Mouse (Mus musculus) liver, embryonic 15.5 days (tissue): Measurements from ENCODE around the gene Grin2b. TPM values are rescaled to one million over a fixed set of nuclear protein-coding genes. Genes with fewer than 3 reads are reported as not detected.

ENCODE experiments used
- ATAC-seq: fragments of 200-750 bp; cut with Nextera tagmentation; 2 replicates; pipeline ENCODE4 v1.8.0; 2017; ENCODE audit warnings: moderate number of reproducible peaks, mild to moderate bottlenecking, moderate library complexity; ENCODE audit not compliant: insufficient read depth
- H3K27ac ChIP-seq: fragments of 300-500 bp; sonication (generic); replicated peaks from 2 replicates; pipeline ENCODE4 v1.5.1; 2015; ENCODE audit warnings: mild to moderate bottlenecking, inconsistent platforms
- H3K27me3 ChIP-seq: fragments of 300-500 bp; sonication (generic); 2 replicates; pipeline ENCODE4 v1.6.1; 2015; ENCODE audit warnings: mild to moderate bottlenecking, inconsistent platforms
- H3K36me3 ChIP-seq: fragments of 300-500 bp; sonication (generic); replicated peaks from 2 replicates; pipeline ENCODE4 v1.6.1; 2015; ENCODE audit warnings: moderate library complexity, mild to moderate bottlenecking, inconsistent platforms
- H3K4me1 ChIP-seq: fragments of 300-500 bp; sonication (generic); replicated peaks from 2 replicates; pipeline ENCODE4 v1.6.1; 2015; ENCODE audit warnings: inconsistent platforms
- H3K4me2 ChIP-seq: fragments of 300-500 bp; sonication (generic); 2 replicates; pipeline ENCODE4 v1.6.1; 2015; ENCODE audit warnings: moderate library complexity, mild to moderate bottlenecking, inconsistent platforms
- H3K4me3 ChIP-seq: fragments of 300-500 bp; sonication (generic); replicated peaks from 2 replicates; pipeline ENCODE4 v1.5.1; 2015; ENCODE audit warnings: mild to moderate bottlenecking, inconsistent platforms
- H3K9ac ChIP-seq: fragments of 300-500 bp; sonication (generic); 2 replicates; pipeline ENCODE4 v1.6.1; 2015; ENCODE audit warnings: moderate library complexity, mild to moderate bottlenecking, inconsistent platforms
- H3K9me3 ChIP-seq: fragments of 300-500 bp; sonication (generic); replicated peaks from 2 replicates; pipeline ENCODE4 v1.6.1; 2016; ENCODE audit warnings: inconsistent platforms
- WGBS: fragments of 180-500 bp; shearing (Covaris S2); methylation state at CpG from one replicate; pipeline ENCODE4 v1.1.7; 2015; ENCODE audit warnings: mixed read lengths; ENCODE audit not compliant: insufficient replicate concordance; 5-methylcytosine and 5-hydroxymethylcytosine counted together
- polyA plus RNA-seq: library from polyadenylated mRNA; unstranded; fragments of >200 nt; fragmentation: Nextera tagmentation; extraction: Ambion mirVana; gene quantifications from 2 replicates; pipeline ENCODE4 v1.2.1, GENCODE M21; 2015

Grin2b gene
- polyA plus RNA-seq, 1 experiment from 2014 or later: not detected

- no peaks in the 10 kb centered on the region for H3K4me1 ChIP-seq
- H3K27me3 ChIP-seq: no peaks in the 10 kb centered on the region
- 59% methylated on average over 13 of the region's 13 CpGs for WGBS
- H3K36me3 ChIP-seq: no peaks in the 10 kb centered on the region
- no peak overlapping the region for H3K9ac ChIP-seq
- H3K27ac ChIP-seq: no peak overlapping the region
- no peak overlapping the region for H3K4me3 ChIP-seq
- ATAC-seq: no peak
- H3K4me2 ChIP-seq: no peak overlapping the region
- H3K9me3 ChIP-seq: no peaks in the 10 kb centered on the region
Observed at GRCm38 (mm10) chr6:135798202-135798992, 374.9 kb downstream of the Grin2b start.

- no peak for ATAC-seq
- 60% methylated on average over 10 of the region's 10 CpGs for WGBS
- Histone ChIP-seq H3K4me2 (no peak overlapping the region), H3K9me3 (no peaks in the 10 kb centered on the region), H3K36me3 (no peaks in the 10 kb centered on the region), H3K27ac (no peak overlapping the region), H3K9ac (no peak overlapping the region), H3K4me3 (no peak overlapping the region), H3K27me3 (no peaks in the 10 kb centered on the region), H3K4me1 (no peaks in the 10 kb centered on the region)
Observed at GRCm38 (mm10) chr6:135797371-135798033, 375.8 kb downstream of the Grin2b start.

DNA sequence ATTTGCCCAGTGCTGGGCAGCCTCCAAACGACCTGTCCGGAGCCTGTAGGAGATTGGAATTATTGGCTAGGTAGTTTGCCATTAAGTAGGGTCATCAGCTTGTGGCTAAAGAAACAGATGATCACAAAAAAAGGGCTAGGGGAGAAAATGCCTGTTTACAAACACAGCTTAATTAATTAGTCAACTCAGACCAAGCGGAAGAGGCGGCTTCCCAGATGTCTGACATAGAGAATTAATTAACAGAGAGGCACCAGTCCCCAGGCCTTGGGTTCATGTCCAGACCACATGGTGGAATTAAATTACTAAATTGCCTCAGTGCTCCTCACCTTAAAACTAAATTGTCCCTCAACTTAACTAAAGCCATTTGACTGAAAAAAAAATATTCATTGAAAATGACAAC lies 376.4 kb downstream of the Grin2b start:
- Histone ChIP-seq H3K36me3 (no peaks in the 10 kb centered on the region), H3K4me1 (no peaks in the 10 kb centered on the region), H3K27me3 (no peaks in the 10 kb centered on the region), H3K4me3 (no peak overlapping the region), H3K9me3 (no peaks in the 10 kb centered on the region), H3K27ac (no peak overlapping the region), H3K9ac (no peak overlapping the region), H3K4me2 (no peak overlapping the region)
- 64% methylated on average over 4 of the region's 4 CpGs for WGBS
- no peak for ATAC-seq

DNA sequence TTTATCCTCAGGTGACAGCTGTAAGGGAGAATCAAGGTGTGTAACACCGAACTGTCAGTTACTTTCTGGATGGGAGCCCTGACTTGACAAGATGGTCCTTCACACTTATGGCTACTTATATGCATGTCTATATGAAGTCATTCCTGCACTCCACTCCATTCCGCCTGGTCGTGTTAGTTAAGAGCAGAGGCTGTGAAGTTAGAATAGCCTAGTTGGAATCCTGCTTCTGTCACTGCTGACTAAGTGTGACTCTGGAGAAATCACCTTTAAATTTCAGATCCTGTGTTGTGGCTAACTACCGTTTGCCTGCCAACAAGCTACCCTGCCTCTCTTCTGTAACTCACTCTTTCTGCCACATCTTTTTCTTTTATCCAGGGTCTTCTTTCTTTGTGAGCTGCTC lies 381.9 kb downstream of the Grin2b start:
- no peaks in the 10 kb centered on the region for H3K27me3 ChIP-seq
- H3K9me3 ChIP-seq: no peaks in the 10 kb centered on the region
- no peak for ATAC-seq
- H3K4me3 ChIP-seq: no peak overlapping the region
- no peak overlapping the region for H3K9ac ChIP-seq
- H3K36me3 ChIP-seq: no peaks in the 10 kb centered on the region
- no peaks in the 10 kb centered on the region for H3K4me1 ChIP-seq
- 61% methylated on average over 4 of the region's 4 CpGs for WGBS
- no peak overlapping the region for H3K4me2 ChIP-seq
- H3K27ac ChIP-seq: no peak overlapping the region

DNA sequence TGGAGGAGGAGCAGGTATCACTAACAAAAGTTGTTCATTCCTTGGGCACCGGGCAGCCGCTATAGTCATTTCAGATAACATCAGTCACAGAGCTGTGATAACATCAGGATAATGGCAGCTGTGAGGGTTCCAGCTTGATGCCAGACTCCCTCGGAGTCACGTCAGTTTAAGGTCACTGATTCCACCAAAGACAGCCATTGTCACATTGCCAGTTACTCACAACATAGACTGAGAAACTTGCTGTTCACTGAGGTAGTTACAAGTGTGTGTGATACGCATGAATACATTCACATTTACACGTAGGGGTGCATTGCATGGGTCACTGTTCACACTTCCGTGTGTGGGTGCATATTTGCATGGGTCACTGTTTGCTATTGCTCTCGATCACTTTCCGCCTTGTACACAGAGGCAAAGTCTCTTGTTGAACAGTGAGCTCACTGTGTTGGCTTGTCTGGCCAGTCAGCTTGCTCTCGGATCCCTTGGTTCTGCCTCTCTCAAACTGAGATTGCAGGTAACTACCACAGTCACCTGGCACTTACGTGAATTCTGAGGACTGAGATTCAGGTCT lies 383.6 kb downstream of the Grin2b start:
- H3K27me3 ChIP-seq: no peaks in the 10 kb centered on the region
- no peaks in the 10 kb centered on the region for H3K9me3 ChIP-seq
- no peak overlapping the region for H3K4me3 ChIP-seq
- no peak overlapping the region for H3K27ac ChIP-seq
- WGBS: 68% methylated on average over 11 of the region's 11 CpGs
- no peaks in the 10 kb centered on the region for H3K36me3 ChIP-seq
- H3K4me2 ChIP-seq: no peak overlapping the region
- no peak overlapping the region for H3K9ac ChIP-seq
- no peak for ATAC-seq
- no peaks in the 10 kb centered on the region for H3K4me1 ChIP-seq

GRCm38 (mm10) chr6:135774670-135775069 lies 398.6 kb downstream of the Grin2b start:
- Histone ChIP-seq H3K27ac (no peak overlapping the region), H3K4me2 (no peak overlapping the region), H3K36me3 (no peaks in the 10 kb centered on the region), H3K4me1 (no peaks in the 10 kb centered on the region), H3K4me3 (no peak overlapping the region), H3K9ac (no peak overlapping the region), H3K27me3 (no peaks in the 10 kb centered on the region), H3K9me3 (no peaks in the 10 kb centered on the region)
- ATAC-seq: no peak
- WGBS: 47% methylated on average over 2 of the region's 2 CpGs

- Histone ChIP-seq H3K27ac (no peak overlapping the region), H3K9me3 (no peaks in the 10 kb centered on the region), H3K4me1 (no peaks in the 10 kb centered on the region), H3K4me3 (no peak overlapping the region), H3K4me2 (no peak overlapping the region), H3K9ac (no peak overlapping the region), H3K27me3 (no peaks in the 10 kb centered on the region), H3K36me3 (no peaks in the 10 kb centered on the region)
- no peak for ATAC-seq
- WGBS: 60% methylated on average over 8 of the region's 8 CpGs
Observed at GRCm38 (mm10) chr6:135767572-135767971, 405.7 kb downstream of the Grin2b start.

DNA sequence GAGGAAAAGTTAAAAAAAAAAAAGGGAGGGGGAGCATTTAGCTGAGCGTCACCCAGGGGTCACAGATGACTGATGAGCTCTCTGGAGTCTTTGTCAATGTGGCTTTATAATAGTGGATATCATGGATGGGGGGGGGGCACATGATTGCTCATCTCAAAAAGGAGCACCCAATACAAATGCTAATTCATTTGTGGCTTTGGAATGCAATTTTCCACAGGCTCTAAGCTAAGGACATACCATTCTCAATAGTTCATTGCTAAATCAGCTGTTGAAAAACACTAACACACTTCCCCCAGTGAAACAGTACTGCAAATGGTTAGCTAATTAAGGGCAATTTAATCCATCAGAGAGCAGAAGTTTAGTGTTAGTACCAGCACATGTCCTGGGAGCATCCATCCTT lies 414.6 kb downstream of the Grin2b start:
- H3K36me3 ChIP-seq: no peaks in the 10 kb centered on the region
- H3K4me2 ChIP-seq: no peak overlapping the region
- no peaks in the 10 kb centered on the region for H3K9me3 ChIP-seq
- 55% methylated on average over 1 of the region's 1 CpGs for WGBS
- no peaks in the 10 kb centered on the region for H3K4me1 ChIP-seq
- H3K4me3 ChIP-seq: no peak overlapping the region
- no peak for ATAC-seq
- H3K27ac ChIP-seq: no peak overlapping the region
- no peak overlapping the region for H3K9ac ChIP-seq
- no peaks in the 10 kb centered on the region for H3K27me3 ChIP-seq

- no peaks in the 10 kb centered on the region for H3K9me3 ChIP-seq
- H3K27ac ChIP-seq: no peak overlapping the region
- H3K4me2 ChIP-seq: no peak overlapping the region
- no peak for ATAC-seq
- H3K36me3 ChIP-seq: no peaks in the 10 kb centered on the region
- H3K4me1 ChIP-seq: no peaks in the 10 kb centered on the region
- no peak overlapping the region for H3K9ac ChIP-seq
- 26% methylated on average over 1 of the region's 1 CpGs for whole genome bisulfite sequencing
- H3K4me3 ChIP-seq: no peak overlapping the region
- no peaks in the 10 kb centered on the region for H3K27me3 ChIP-seq
Observed at GRCm38 (mm10) chr6:135756075-135756474, 417.2 kb downstream of the Grin2b start.

DNA sequence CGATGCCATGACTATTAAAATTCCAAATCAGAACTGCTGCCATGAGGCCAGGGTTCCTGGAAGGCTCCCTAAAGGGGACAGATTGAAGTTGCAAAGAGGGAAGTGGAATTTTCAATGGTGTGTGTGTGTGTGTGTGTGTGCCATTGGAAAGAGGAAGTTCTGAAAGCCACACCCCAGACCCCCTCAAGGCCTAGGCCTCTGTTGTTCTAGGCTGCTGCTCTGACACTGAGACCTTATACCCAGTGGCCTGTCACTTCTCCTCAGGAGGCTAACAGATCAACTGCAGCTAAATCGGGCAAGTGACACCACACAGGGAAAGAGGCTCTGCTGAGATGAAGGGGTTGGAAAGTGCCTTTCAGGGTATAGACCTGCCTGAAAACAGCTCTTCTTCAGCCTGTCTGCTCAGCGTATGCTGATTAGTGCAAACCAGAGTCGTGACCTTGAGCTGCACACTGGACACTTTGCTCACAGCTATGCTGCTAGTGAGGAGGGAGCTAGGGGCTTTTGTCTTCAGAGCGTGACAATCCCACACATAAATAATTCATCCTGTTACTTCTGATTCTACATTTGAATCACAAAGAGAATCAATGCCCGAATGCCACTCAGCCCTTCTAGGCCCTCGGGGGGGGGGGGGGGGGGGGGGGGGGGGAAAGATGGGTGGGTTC lies 424.8 kb downstream of the Grin2b start:
- Histone ChIP-seq H3K27me3 (no peaks in the 10 kb centered on the region), H3K9me3 (no peaks in the 10 kb centered on the region), H3K4me1 (no peaks in the 10 kb centered on the region), H3K9ac (no peak overlapping the region), H3K4me3 (no peak overlapping the region), H3K36me3 (no peaks in the 10 kb centered on the region), H3K4me2 (no peak overlapping the region), H3K27ac (no peak overlapping the region)
- ATAC-seq: no peak
- 50% methylated on average over 5 of the region's 7 CpGs for WGBS

DNA sequence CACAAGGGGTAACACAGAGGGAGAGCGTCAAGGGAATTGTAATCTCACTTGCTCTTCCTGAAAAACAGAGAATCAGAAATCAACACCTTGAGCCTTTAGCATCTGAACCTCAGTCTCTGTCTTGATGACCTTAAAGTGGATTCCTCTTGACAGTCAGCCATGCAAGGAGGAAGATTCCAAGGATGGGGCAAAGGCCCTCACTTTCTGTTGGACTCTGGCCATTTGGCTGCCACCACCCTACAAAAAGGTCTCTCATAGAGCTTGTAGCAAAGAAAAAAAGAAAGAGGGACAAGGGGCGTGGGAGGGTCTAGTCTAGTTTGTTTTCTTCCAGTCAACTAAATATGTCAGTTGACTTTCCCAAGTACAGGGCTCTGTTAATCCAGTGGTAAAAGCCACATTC lies 427.7 kb downstream of the Grin2b start:
- H3K9me3 ChIP-seq: no peaks in the 10 kb centered on the region
- no peak overlapping the region for H3K9ac ChIP-seq
- no peak overlapping the region for H3K4me3 ChIP-seq
- 56% methylated on average over 2 of the region's 2 CpGs for WGBS
- no peaks in the 10 kb centered on the region for H3K36me3 ChIP-seq
- H3K27ac ChIP-seq: no peak overlapping the region
- no peaks in the 10 kb centered on the region for H3K27me3 ChIP-seq
- no peaks in the 10 kb centered on the region for H3K4me1 ChIP-seq
- no peak overlapping the region for H3K4me2 ChIP-seq
- ATAC-seq: no peak
